In genomic region chr11:115267061-115267883, GRCm38 (mm10) we compare ENCODE assay signal across 9 mouse cellular contexts. TPM values are rescaled to one million over a fixed set of nuclear protein-coding genes. Genes with fewer than 3 reads are reported as not detected.
A peak's percentile ranks its signal among the peaks of the same experiment; 100 is the strongest.
DNase-seq lines count a peak whose midpoint lies in the region; ATAC-seq and TF ChIP-seq lines count a peak whose summit lies in the region.
"Had no signal": no experiment of that assay in that cellular context is flagged by ENCODE, and none has a peak within 500 bp of the region (broad histone marks: within the 10 kb centered on the region; RNA-seq: fewer than 3 reads in every experiment).

TSS of gene Grin2c (minus strand) at chr11:115267243.

- no peak within 1 kb of the TSS for H3K27ac ChIP-seq in heart, postnatal 0 days (ENCODE audit: low read depth)
- H3K27ac ChIP-seq in cerebellum, adult 2 months (ENCODE audit: insufficient read depth, low read length), result peak within 1 kb of the TSS; percentile 99
- peak within 1 kb of the TSS; percentile 31; the same call in 1 of the 2 replicates for H3K27ac ChIP-seq in hindbrain, embryonic 10.5 days
- no peak within 1 kb of the TSS for H3K27ac ChIP-seq in liver, embryonic 14.5 days

- DNase-seq in heart, postnatal 0 days (ENCODE audit: low spot score), result no peak
- DNase-seq in heart, adult 9 months (ENCODE audit: low spot score in 2 of 2), result no peak
- DNase-seq in cerebellum, adult 2 months, result peak; percentile 79 to 80
- DNase-seq in hindbrain, embryonic 10.5 days (ENCODE audit: low spot score), result no peak
- DNase-seq in liver, embryonic 14.5 days (ENCODE audit: low read depth in 3 of 3, low spot score in 3 of 3), result no peak
- no peak for DNase-seq in natural killer cell, adult 2 months (ENCODE audit: low spot score in 2 of 2)
- DNase-seq in embryo, embryonic 11 days, result no peak
- DNase-seq in spleen, adult 12 weeks (ENCODE audit: low spot score), result no peak

- H3K4me3 ChIP-seq in heart, postnatal 0 days (ENCODE audit: low read depth, low read length), result peak within 1 kb of the TSS; percentile 48
- peak within 1 kb of the TSS; percentile 79 for H3K4me3 ChIP-seq in cerebellum, adult 2 months (replicated peaks; ENCODE audit: insufficient read depth, low read depth, low read length)
- H3K4me3 ChIP-seq in hindbrain, embryonic 10.5 days, result peak within 1 kb of the TSS; percentile 51
- peak within 1 kb of the TSS in 1 of 2 experiments; percentile 1; a peak in 1 of 4 replicates for H3K4me3 ChIP-seq in liver, embryonic 14.5 days (ENCODE audit: insufficient read depth in 1 of 2, low read depth in 2 of 2, low read length in 2 of 2)

- peak; percentile 66; the same call in 1 of the 2 replicates for TF ChIP-seq POLR2A in cerebellum, adult 2 months (IDR thresholded peaks at IDR 0.05; ENCODE audit: borderline replicate concordance, insufficient read depth, low read length)

- H3K4me1 ChIP-seq in heart, postnatal 0 days (ENCODE audit: control insufficient read depth, insufficient read depth), result peaks cover 13% of the 10 kb centered on the region; the same call in 1 of the 2 replicates
- peaks cover 32% of the 10 kb centered on the region for H3K4me1 ChIP-seq in cerebellum, adult 2 months (ENCODE audit: control insufficient read depth, insufficient read depth, low read length)
- peaks cover 57% of the 10 kb centered on the region for H3K4me1 ChIP-seq in hindbrain, embryonic 10.5 days (replicated peaks)
- H3K4me1 ChIP-seq in liver, embryonic 14.5 days (replicated peaks; ENCODE audit: control insufficient read depth in 2 of 2, insufficient read depth in 2 of 2, low read length in 1 of 2), result no peaks in the 10 kb centered on the region

- H3K9ac ChIP-seq in heart, postnatal 0 days (replicated peaks; ENCODE audit: low read depth, low read length), result peak within 1 kb of the TSS; percentile 9; the same call in 1 of the 2 replicates
- no peak within 1 kb of the TSS for H3K9ac ChIP-seq in liver, embryonic 14.5 days (replicated peaks)

- peaks cover 6% of the 10 kb centered on the region; the same call in 1 of the 2 replicates for H3K36me3 ChIP-seq in heart, postnatal 0 days (replicated peaks; ENCODE audit: control insufficient read depth, insufficient read depth, low read length)
- peaks cover 27% of the 10 kb centered on the region for H3K36me3 ChIP-seq in hindbrain, embryonic 10.5 days
- no peaks in the 10 kb centered on the region for H3K36me3 ChIP-seq in liver, embryonic 14.5 days (replicated peaks; ENCODE audit: control insufficient read depth, insufficient read depth, low read depth)

- ATAC-seq in heart, postnatal 0 days (ENCODE audit: insufficient read depth, low read depth), result no peak
- ATAC-seq in liver, embryonic 14.5 days (ENCODE audit: insufficient read depth), result no peak
- ATAC-seq: Patski had no signal

- peak within 1 kb of the TSS; percentile 65 for H3K4me2 ChIP-seq in heart, postnatal 0 days (ENCODE audit: low read depth, low read length)
- H3K4me2 ChIP-seq in liver, embryonic 14.5 days (ENCODE audit: low read depth), result peak within 1 kb of the TSS; percentile 31; the same call in 1 of the 2 replicates

- TF ChIP-seq CTCF in heart, postnatal 0 days (IDR thresholded peaks at IDR 0.05; ENCODE audit: low read depth), result no peak
- TF ChIP-seq CTCF in cerebellum, adult 2 months (IDR thresholded peaks at IDR 0.05; ENCODE audit: borderline replicate concordance, insufficient read depth, low read depth, low read length), result no peak
- TF ChIP-seq CTCF in liver, embryonic 14.5 days (IDR thresholded peaks at IDR 0.05; ENCODE audit: low read depth), result no peak

- no peaks in the 10 kb centered on the region for H3K9me3 ChIP-seq in heart, postnatal 0 days (replicated peaks; ENCODE audit: control insufficient read depth, low read length)
- H3K9me3 ChIP-seq in hindbrain, embryonic 10.5 days, result no peaks in the 10 kb centered on the region
- no peaks in the 10 kb centered on the region for H3K9me3 ChIP-seq in liver, embryonic 14.5 days (ENCODE audit: control insufficient read depth, low read length)

- peaks cover 64% of the 10 kb centered on the region for H3K27me3 ChIP-seq in heart, postnatal 0 days (ENCODE audit: control insufficient read depth, insufficient read depth, low read length)
- H3K27me3 ChIP-seq in cerebellum, adult 2 months (ENCODE audit: control insufficient read depth, insufficient read depth, low read length), result no peaks in the 10 kb centered on the region
- peaks cover 81% of the 10 kb centered on the region for H3K27me3 ChIP-seq in hindbrain, embryonic 10.5 days (ENCODE audit: insufficient read depth, poor library complexity, severe bottlenecking)
- H3K27me3 ChIP-seq in liver, embryonic 14.5 days (ENCODE audit: control insufficient read depth, insufficient read depth, low read length), result peaks cover 44% of the 10 kb centered on the region

- WGBS in heart, postnatal 0 days, result 9% methylated on average over 46 of the region's 50 CpGs
- 5% methylated on average over 48 of the region's 50 CpGs for WGBS in cerebellum, adult 2 months
- 4% methylated on average over 50 of the region's 50 CpGs for WGBS in hindbrain, embryonic 10.5 days
- 9% methylated on average over 31 of the region's 50 CpGs for WGBS in liver, embryonic 14.5 days (ENCODE audit: insufficient replicate concordance)

- no peak for TF ChIP-seq EP300 in heart, postnatal 0 days (IDR thresholded peaks at IDR 0.05; ENCODE audit: low read depth)
- no peak for TF ChIP-seq EP300 in liver, embryonic 14.5 days (IDR thresholded peaks at IDR 0.05; ENCODE audit: low read depth)

RNA-seq across cellular contexts. Expression of gene Grin2c, which starts in this region (rescaled TPM):
- total RNA-seq in heart, postnatal 0 days (2014; rRNA removed; ENCODE audit: low replicate concordance), result 0.15 and 1.6 TPM in 2 replicates
- polyA plus RNA-seq in heart, postnatal 0 days (2015; fragmentation: Nextera tagmentation; extraction: Ambion mirVana), result not detected in 2 replicates
- 249 and 283 TPM in 2 replicates for polyA plus RNA-seq in cerebellum, adult 2 months (2012; rRNA removed)
- 0.14 and 0.18 TPM in 2 replicates for polyA plus RNA-seq in hindbrain, embryonic 10.5 days (2016; fragmentation: Nextera tagmentation; extraction: Ambion mirVana)
- 0.17 and 0.21 TPM in 2 replicates for polyA plus RNA-seq in liver, embryonic 14.5 days (2012; rRNA removed)
- 0.05 TPM in 1 of 2 replicates, not detected in the other for polyA plus RNA-seq in liver, embryonic 14.5 days (2014; fragmentation: Nextera tagmentation; extraction: Ambion mirVana)
- polyA plus RNA-seq: Patski had no signal

Comparison
In these comparisons a context has a peak if more than half of its experiments do, and no peak if none do; other contexts are left out.
1. RNA of gene Grin2c (polyA plus RNA-seq): 249 to 283 TPM in cerebellum, adult 2 months; 0.14 to 0.18 TPM in hindbrain, embryonic 10.5 days, 0.05 to 0.21 TPM in liver, embryonic 14.5 days and not detected in heart, postnatal 0 days; every median in the first group is over 100 times any median in the second.
2. DNase-seq: peak in cerebellum, adult 2 months (2 of 2); none in heart, postnatal 0 days (single experiment), heart, adult 9 months (0 of 2), hindbrain, embryonic 10.5 days (single experiment), liver, embryonic 14.5 days (0 of 3), natural killer cell, adult 2 months (0 of 2), embryo, embryonic 11 days (single experiment) and spleen, adult 12 weeks (single experiment).
3. H3K27ac ChIP-seq: peak in cerebellum, adult 2 months (single experiment) and hindbrain, embryonic 10.5 days (single experiment); none in heart, postnatal 0 days (single experiment) and liver, embryonic 14.5 days (single experiment).